Mouse (Mus musculus) urinary bladder, postnatal 0 days (tissue): ENCODE measurements around the gene Mtnr1a. TPM values are rescaled to one million over a fixed set of nuclear protein-coding genes. Genes with fewer than 3 reads are reported as not detected.

Source experiments
- polyA plus RNA-seq: library from polyadenylated mRNA; unstranded; fragments of >200 nt; fragmentation: Nextera tagmentation; extraction: Ambion mirVana; gene quantifications from 2 replicates; pipeline ENCODE4 v1.2.1, GENCODE M21; 2015

Gene Mtnr1a
- polyA plus RNA-seq = 0.07 TPM in 1 of 2 replicates, not detected in the other

DNA sequence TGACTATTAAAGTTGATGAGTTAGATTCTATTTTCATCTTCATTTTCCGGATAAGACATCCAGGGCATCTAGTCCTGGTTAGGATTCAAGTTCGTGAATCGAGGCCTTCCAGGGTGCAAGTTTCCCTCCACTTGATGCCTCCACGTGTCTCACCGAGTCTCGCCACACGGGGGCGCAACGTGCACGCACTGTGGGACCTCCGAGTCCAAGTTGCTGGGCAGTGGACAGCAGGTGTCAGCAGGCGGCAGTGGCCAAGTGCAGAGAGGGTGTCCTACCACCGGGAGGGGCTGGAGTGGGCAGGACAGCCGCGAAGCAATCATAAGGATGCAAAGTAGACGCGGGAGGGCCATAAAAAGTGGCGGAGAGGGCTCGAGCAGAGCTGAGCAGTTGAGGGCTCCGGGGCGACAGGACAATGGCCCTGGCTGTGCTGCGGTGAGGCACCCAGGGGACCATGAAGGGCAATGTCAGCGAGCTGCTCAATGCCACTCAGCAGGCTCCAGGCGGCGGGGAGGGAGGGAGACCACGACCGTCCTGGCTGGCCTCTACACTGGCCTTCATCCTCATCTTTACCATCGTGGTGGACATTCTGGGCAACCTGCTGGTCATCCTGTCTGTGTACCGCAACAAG lies at the start of gene Mtnr1a:
TSS of gene Mtnr1a (plus strand) at position 379 of the 628 bp plus-strand sequence.

Other genes starting within 250 kb of the Mtnr1a start
- 15.2 and 17.9 TPM in 2 replicates for gene Fat1, start 133.7 kb upstream of the Mtnr1a start, polyA plus RNA-seq
- 0.14 TPM in 1 of 2 replicates, not detected in the other for gene F11, start 192.9 kb downstream of the Mtnr1a start, polyA plus RNA-seq
- not detected in 2 replicates for gene Klkb1, start 225.7 kb downstream of the Mtnr1a start, polyA plus RNA-seq
- gene Gm45753, start 239.3 kb downstream of the Mtnr1a start, polyA plus RNA-seq = 0.10 TPM in 1 of 2 replicates, not detected in the other